Mouse (Mus musculus) heart, embryonic 14.5 days (tissue): ENCODE measurements around the gene Coro7. TPM values are rescaled to one million over a fixed set of nuclear protein-coding genes. Genes with fewer than 3 reads are reported as not detected.

Experiments used
- ATAC-seq: fragments of 200-750 bp; cut with Nextera tagmentation; 2 replicates; pipeline ENCODE4 v1.8.0; 2017; ENCODE audit warnings: low read depth, moderate TSS enrichment; ENCODE audit not compliant: insufficient number of reproducible peaks, insufficient read depth, low FRiP score
- H3K27ac ChIP-seq, 2 experiments: fragments of 200-500 bp in 1 of 2; fragments of 300-500 bp in 1 of 2; sonication (generic) in 1 of 2; replicated peaks in 1 of 2; 2 replicates each; pipeline ENCODE4 v1.5.1; 2012 to 2014; ENCODE audit warnings: low read depth in 2 of 2, low read length in 2 of 2, control low read depth in 1 of 2, mild to moderate bottlenecking in 1 of 2, mixed read lengths in 1 of 2; ENCODE audit not compliant: control insufficient read depth in 1 of 2, insufficient read depth in 1 of 2
- H3K27me3 ChIP-seq: fragments of 300-500 bp; sonication (generic); 2 replicates; pipeline ENCODE4 v1.6.1; 2014; ENCODE audit warnings: mild to moderate bottlenecking, low read length, control low read depth; ENCODE audit not compliant: control insufficient read depth, insufficient read depth
- H3K36me3 ChIP-seq: fragments of 300-500 bp; sonication (generic); 2 replicates; pipeline ENCODE4 v1.6.1; 2014; ENCODE audit warnings: mild to moderate bottlenecking, control low read depth, low read length, mixed read lengths; ENCODE audit not compliant: control insufficient read depth, insufficient read depth
- H3K4me1 ChIP-seq, 2 experiments: fragments of 200-500 bp in 1 of 2; fragments of 300-500 bp in 1 of 2; sonication (generic) in 1 of 2; 2 replicates each; pipeline ENCODE4 v1.6.1; 2012 to 2014; ENCODE audit warnings: low read length in 2 of 2, control low read depth in 1 of 2, mixed read lengths in 1 of 2; ENCODE audit not compliant: control insufficient read depth in 2 of 2, insufficient read depth in 2 of 2
- H3K4me2 ChIP-seq: fragments of 300-500 bp; sonication (generic); 2 replicates; pipeline ENCODE4 v1.6.1; 2014; ENCODE audit warnings: mild to moderate bottlenecking, low read length
- H3K4me3 ChIP-seq, 2 experiments: fragments of 200-500 bp in 1 of 2; fragments of 300-500 bp in 1 of 2; sonication (generic) in 1 of 2; 2 replicates each; pipeline ENCODE4 v1.5.1; 2012 to 2014; ENCODE audit warnings: low read length in 2 of 2, mild to moderate bottlenecking in 2 of 2, control low read depth in 1 of 2, low read depth in 1 of 2, moderate library complexity in 1 of 2; ENCODE audit not compliant: control insufficient read depth in 1 of 2, insufficient read depth in 1 of 2
- H3K9ac ChIP-seq: fragments of 300-500 bp; sonication (generic); 2 replicates; pipeline ENCODE4 v1.6.1; 2014; ENCODE audit warnings: mild to moderate bottlenecking, low read length
- H3K9me3 ChIP-seq: fragments of 300-500 bp; sonication (generic); 2 replicates; pipeline ENCODE4 v1.6.1; 2016; ENCODE audit warnings: low read length, control low read depth; ENCODE audit not compliant: control insufficient read depth
- WGBS: fragments of 180-500 bp; shearing (Covaris S2); extraction: QIAGEN DNeasy Blood & Tissue Kit; methylation state at CpG from one replicate; pipeline ENCODE4 v1.1.7; 2014; 5-methylcytosine and 5-hydroxymethylcytosine counted together
- polyA plus RNA-seq: library from polyadenylated mRNA; unstranded; fragments of >200 nt; fragmentation: Nextera tagmentation; extraction: Ambion mirVana; gene quantifications from 2 replicates; pipeline ENCODE4 v1.2.1, GENCODE M21; 2014

The Coro7 gene
- polyA plus RNA-seq, 1 experiment from 2014 or later: 11.9 TPM

DNA sequence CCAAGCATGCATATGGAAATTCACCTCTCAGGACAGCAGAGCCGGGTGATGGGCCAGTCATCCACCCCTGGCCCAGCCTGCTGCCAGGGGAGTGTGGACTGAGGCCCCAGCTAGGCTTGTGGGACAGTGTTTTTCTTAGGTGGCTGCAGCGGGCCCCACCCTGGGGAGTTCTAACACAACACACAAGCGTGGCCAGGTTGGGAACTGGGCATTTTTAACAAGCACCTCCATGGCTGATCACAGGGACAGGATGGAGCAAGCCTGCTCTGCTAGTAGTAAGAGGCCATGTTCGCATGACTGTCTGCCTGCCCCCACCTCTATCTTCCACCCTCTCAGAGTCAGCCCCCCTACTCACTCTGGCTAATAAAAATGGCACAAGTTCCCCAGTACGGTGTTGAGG is 81.5 kb downstream of the Coro7 start:
- H3K9ac ChIP-seq: peak overlapping the region; percentile 5; the same call in 1 of the 2 replicates
- H3K4me2 ChIP-seq: no peak overlapping the region
- H3K4me3 ChIP-seq: no peak overlapping the region

DNA sequence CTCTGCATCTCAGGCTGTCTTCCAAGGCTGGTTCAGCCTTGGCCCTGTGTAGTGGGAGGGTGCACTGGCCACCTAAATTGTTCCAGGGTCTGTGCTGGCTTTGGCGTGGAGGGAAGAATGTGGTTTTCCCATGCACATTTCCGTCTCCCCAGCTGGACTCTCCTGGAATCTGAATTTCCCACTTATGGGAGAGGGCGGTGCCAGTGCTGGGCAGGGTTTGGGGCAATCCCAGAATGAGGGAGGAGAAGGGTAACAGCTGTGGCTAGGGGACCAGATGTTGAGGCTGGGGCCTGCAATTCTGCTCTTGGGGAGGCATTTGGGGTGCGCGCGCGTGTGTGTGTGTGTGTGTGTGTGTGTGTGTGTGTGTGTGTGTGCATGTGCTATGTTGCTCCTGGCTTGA is 82.3 kb downstream of the Coro7 start:
- Histone ChIP-seq H3K9ac (peak overlapping the region; percentile 51), H3K27ac (0 out of 4 replicates have a peak overlapping the region, but pooled peaks of 1 of the 2 experiments have one; percentile 25), H3K27me3 (no peaks in the 10 kb centered on the region), H3K9me3 (no peaks in the 10 kb centered on the region), H3K4me1 (peaks cover 71 to 75% of the 10 kb centered on the region in 2 experiments), H3K4me3 (no peak overlapping the region), H3K4me2 (peak overlapping the region; percentile 91), H3K36me3 (no peaks in the 10 kb centered on the region)
- 50% methylated on average over 7 of the region's 7 CpGs for WGBS
- no peak for ATAC-seq

More for the DNA sequence above, 81.5 kb downstream of the Coro7 start:
- no peaks in the 10 kb centered on the region for H3K36me3 ChIP-seq
- H3K4me1 ChIP-seq: peaks cover 76 to 78% of the 10 kb centered on the region in 2 experiments
- 64% methylated on average over 5 of the region's 5 CpGs for WGBS
- H3K27me3 ChIP-seq: no peaks in the 10 kb centered on the region
- no peak for ATAC-seq
- no peaks in the 10 kb centered on the region for H3K9me3 ChIP-seq
- 0 out of 4 replicates have a peak overlapping the region, but pooled peaks of 1 of the 2 experiments have one; percentile 4 for H3K27ac ChIP-seq

DNA sequence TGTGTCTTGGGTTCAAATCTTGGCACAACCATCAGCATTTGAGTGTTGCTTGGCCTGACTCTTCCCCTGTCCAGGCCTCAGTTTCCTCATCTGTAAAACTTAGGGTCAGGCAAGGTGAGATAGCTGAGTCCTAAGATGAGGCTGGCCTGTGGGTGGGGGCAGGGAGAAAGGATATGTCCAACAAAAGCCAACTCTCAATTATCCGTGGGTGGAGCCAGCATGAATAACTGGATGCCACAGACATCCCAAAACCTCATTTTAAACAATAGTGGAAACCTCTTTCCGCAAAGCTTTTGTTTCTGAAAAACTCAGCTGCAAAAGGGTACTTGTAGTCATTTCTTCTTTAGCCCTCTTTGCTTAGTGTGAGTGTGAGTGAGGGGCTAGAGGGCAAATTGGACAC is 82.7 kb downstream of the Coro7 start:
- Histone ChIP-seq H3K27ac (peak overlapping the region in 1 of 2 experiments; percentile 96; a peak in 1 of 4 replicates), H3K4me3 (no peak overlapping the region), H3K27me3 (no peaks in the 10 kb centered on the region), H3K9ac (peak overlapping the region; percentile 96), H3K4me1 (peaks cover 67 to 71% of the 10 kb centered on the region in 2 experiments), H3K4me2 (peak overlapping the region; percentile 91), H3K9me3 (no peaks in the 10 kb centered on the region), H3K36me3 (no peaks in the 10 kb centered on the region)
- 71% methylated on average over 2 of the region's 2 CpGs for WGBS
- ATAC-seq: no peak

DNA sequence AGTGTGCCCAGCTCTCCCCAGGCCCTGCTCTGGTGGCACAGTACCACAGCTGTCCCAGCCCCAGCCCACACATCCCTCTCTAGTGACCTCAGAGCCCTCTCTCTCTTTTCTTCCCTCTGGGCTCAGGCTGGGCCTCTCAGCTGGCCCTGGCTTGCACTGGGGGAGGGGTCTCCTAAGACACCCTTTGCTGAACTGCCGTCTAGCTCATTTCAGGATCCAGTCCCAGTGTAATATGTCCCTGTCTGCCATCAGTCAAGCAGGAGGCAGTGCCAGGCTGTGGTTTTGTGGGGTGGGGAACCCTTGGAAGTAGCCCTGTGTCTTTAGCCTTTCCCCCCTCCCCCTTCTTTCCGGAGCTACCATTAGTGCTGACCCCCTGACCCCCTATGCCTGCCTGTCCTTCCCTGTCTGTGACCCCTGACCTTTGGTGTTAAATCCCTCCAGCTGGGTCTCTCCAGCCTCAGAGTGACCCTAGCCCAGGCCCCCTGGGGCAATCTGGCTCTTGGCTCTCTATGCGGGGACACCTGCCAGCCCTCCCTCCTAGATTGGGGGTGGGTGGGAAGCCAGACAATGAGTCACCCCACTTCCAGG is 83.3 kb downstream of the Coro7 start:
- Histone ChIP-seq H3K4me2 (peak overlapping the region; percentile 91), H3K27me3 (no peaks in the 10 kb centered on the region), H3K27ac (peak overlapping the region; percentile 40 to 96), H3K4me1 (peaks cover 62 to 65% of the 10 kb centered on the region in 2 experiments), H3K4me3 (peak overlapping the region; percentile 76 to 85), H3K9ac (peak overlapping the region; percentile 96), H3K36me3 (peaks cover 2% of the 10 kb centered on the region), H3K9me3 (no peaks in the 10 kb centered on the region)
- no peak for ATAC-seq
- 29% methylated on average over 3 of the region's 3 CpGs for WGBS

DNA sequence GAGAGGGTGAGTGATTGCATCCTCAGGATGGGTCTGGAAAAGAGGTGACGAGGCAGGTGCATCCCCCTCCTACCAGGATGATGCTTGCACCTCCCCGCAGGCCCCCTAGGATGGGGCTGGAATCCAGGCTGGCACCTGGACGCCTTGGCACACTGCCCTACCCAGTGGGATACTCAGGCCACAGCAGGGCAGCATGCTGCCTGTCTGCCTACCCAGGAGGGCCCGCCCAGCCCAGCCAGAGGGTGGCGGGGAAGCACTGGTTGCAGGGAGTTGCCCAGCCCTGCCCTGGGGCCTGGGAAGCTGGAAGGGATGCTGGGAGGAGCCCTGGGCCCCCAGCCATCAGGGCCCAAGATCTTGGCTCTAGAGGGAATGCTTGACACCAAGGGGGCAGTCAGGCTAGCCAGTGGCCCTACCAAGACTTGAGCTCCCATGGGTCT is 84.0 kb downstream of the Coro7 start:
- ATAC-seq: no peak
- WGBS: 8% methylated on average over 5 of the region's 5 CpGs
- H3K4me1 ChIP-seq: peaks cover 55 to 58% of the 10 kb centered on the region in 2 experiments

DNA sequence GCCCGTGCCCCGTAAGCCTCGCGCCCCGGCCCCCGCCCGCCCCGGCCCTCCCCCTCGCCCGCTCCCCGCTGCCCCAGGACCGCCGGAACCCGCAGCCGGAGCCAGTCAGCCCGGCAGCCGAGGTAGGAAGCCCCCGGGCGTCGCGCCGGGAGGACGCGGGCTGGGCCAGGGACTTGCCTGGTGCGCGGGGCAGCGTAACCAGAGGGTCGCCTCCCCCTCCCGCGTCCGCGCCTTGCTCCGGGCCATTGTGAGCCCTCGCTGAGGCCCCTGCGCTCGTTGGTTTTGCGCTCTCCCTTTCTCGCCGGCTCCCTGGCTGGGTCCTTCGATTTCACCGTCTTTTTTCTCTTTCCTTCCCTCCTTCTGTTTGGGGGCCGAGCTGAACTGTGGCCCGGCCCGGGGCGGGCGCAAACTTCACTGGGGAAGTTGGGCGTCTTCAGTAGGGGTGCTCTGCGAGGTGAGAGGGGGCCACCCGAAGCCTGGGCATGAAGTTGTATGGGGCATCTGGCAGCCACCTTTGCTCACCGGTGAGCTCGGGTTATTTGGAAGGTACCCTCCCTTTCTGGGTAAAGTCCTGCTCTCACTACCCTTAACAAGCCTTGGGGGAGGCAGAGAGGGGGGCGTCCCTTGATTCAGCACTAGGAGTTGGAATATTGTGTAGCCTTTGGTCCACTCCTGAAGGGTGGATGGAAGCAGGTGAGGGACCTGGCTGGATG is 84.6 kb downstream of the Coro7 start:
- Histone ChIP-seq H3K9me3 (no peaks in the 10 kb centered on the region), H3K9ac (peak overlapping the region; percentile 96), H3K4me2 (peak overlapping the region; percentile 91), H3K36me3 (peaks cover 14% of the 10 kb centered on the region), H3K4me3 (peak overlapping the region; percentile 76 to 85), H3K4me1 (peaks cover 50 to 53% of the 10 kb centered on the region in 2 experiments), H3K27me3 (no peaks in the 10 kb centered on the region), H3K27ac (peak overlapping the region; percentile 82 to 96)
- ATAC-seq: peak; percentile 2; the same call in 1 of the 2 replicates
- under 1% methylated on average over 35 of the region's 52 CpGs for WGBS

More for the DNA sequence above, 84.0 kb downstream of the Coro7 start:
- H3K4me2 ChIP-seq: peak overlapping the region; percentile 91
- no peaks in the 10 kb centered on the region for H3K27me3 ChIP-seq
- H3K4me3 ChIP-seq: peak overlapping the region; percentile 76 to 85
- peak overlapping the region; percentile 96 for H3K9ac ChIP-seq
- peak overlapping the region; percentile 82 to 96 for H3K27ac ChIP-seq
- H3K36me3 ChIP-seq: peaks cover 8% of the 10 kb centered on the region
- no peaks in the 10 kb centered on the region for H3K9me3 ChIP-seq

DNA sequence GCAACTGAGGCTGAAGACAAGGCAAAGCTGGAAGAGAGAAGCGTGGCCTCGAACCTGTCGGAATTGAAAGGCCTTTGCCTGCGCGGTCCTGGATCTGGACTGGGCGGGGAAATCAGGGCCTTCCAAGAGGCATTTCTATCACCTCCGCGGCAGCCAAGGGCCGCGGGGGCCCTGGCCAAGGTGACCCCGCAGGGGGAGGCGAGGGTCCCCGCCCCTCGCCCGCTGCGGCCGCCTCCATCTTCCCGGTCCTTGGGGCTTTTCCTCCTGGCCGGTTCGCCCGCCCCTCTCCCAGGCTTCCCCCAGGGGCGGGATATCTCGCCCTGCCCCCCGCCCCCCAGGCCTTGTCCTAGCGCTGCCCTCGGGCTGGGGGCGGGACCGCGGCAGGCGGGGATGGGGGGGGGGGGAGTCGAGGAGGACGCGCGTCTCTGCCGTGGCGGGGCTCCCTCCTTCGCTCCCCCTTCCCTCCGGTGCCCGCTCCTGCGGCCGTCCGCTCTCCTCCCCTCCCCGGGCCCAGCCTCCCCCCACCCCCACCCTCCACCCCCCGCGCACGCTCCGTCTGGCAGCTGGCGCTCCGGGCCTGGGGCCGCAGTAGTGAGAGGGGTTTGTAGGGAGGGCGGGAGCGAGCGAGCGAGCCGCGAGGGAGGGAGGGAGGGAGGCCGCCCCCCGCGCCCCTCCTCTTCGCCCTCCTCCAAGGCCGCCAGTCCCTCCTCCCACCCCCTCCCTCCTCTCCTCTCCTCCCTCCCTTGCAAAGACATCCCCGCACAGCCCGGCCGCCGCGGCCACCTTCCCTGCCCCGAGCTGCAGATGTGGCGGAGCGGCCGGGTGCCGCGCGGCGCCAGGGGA is 85.4 kb downstream of the Coro7 start, which contains the start of gene Glis2:
Gene Glis2, plus strand, starts transcription at position 743 of the 843 bp plus-strand sequence.
- peak; percentile 86 for ATAC-seq
- 0% methylated on average over 27 of the region's 74 CpGs for WGBS
- H3K9me3 ChIP-seq: no peaks in the 10 kb centered on the region
- peaks cover 44 to 46% of the 10 kb centered on the region in 2 experiments for H3K4me1 ChIP-seq
- H3K4me3 ChIP-seq: peak within 1 kb of the TSS; percentile 76 to 85
- H3K9ac ChIP-seq: peak within 1 kb of the TSS; percentile 96
- H3K27me3 ChIP-seq: no peaks in the 10 kb centered on the region
- H3K36me3 ChIP-seq: peaks cover 21% of the 10 kb centered on the region
- peak within 1 kb of the TSS; percentile 94 to 96 for H3K27ac ChIP-seq
- H3K4me2 ChIP-seq: peak within 1 kb of the TSS; percentile 91
